Mouse (Mus musculus): ENCODE results near the gene Gm29133.

GRCm38 (mm10) chr3:75713678-75714295 lies 34.2 kb upstream of the Gm29133 start:
- TF ChIP-seq CTCF (IDR thresholded peaks at IDR 0.05; ENCODE audit: extremely low read depth, insufficient read depth, insufficient read length, insufficient replicate concordance): no peak
- no peak for TF ChIP-seq POLR2A (IDR thresholded peaks at IDR 0.05; ENCODE audit: low read depth, low read length)
